Mouse (Mus musculus): ENCODE data around the gene Ggta1. TPM values are rescaled to one million over a fixed set of nuclear protein-coding genes. Genes with fewer than 3 reads are reported as not detected.

Gene Ggta1
- total and polyA plus RNA-seq, 3 experiments, result 40.5 to 55.8 (median 46.9) TPM

DNA sequence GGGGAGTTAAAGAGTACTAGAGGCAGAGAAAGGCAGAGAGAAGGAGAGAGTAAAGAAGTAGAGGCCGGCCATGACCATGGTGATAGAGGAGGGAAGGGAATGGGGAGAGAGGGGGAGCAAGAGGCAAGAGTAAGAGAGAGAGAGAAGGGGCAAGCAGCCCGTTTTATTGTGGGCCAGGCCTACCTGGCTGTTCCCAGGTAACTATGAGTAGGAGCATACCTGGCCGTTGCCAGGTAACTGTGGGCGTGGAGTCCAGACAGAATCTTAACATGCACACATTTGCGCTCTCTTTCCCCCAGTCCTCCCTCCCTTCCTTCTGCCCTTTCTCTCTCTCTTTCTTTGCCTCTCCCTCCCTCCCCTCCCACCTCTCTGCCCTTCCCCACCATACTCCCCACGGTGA, 55.8 kb downstream of the Ggta1 start:
- H3K9ac ChIP-seq (ENCODE audit: insufficient read depth, low read depth), result no peak overlapping the region
- no peak overlapping the region for H3K27ac ChIP-seq (ENCODE audit: insufficient read depth, low read depth)
- no peaks in the 10 kb centered on the region for H3K27me3 ChIP-seq (replicated peaks)
- no peaks in the 10 kb centered on the region for H3K9me3 ChIP-seq (replicated peaks; ENCODE audit: low read length)
- TF ChIP-seq E2F4 (IDR thresholded peaks at IDR 0.05; ENCODE audit: insufficient replicate concordance, low read depth, low read length) (no peak), ELF1 (IDR thresholded peaks at IDR 0.05; ENCODE audit: low read depth, low read length) (no peak), CHD1 (IDR thresholded peaks at IDR 0.05; ENCODE audit: low read depth, low read length) (no peak), MYC (IDR thresholded peaks at IDR 0.05; ENCODE audit: low read depth, low read length) (no peak), RAD21 (IDR thresholded peaks at IDR 0.05; ENCODE audit: low read depth, low read length) (no peak), POLR2AphosphoS2 (IDR thresholded peaks at IDR 0.05; ENCODE audit: low read depth, low read length) (no peak; the same call in 1 of the 2 replicates), SMC3 (IDR thresholded peaks at IDR 0.05; ENCODE audit: low read depth, low read length) (no peak), MXI1 (IDR thresholded peaks at IDR 0.05; ENCODE audit: low read depth, low read length) (no peak), PAX5 (IDR thresholded peaks at IDR 0.05; ENCODE audit: low read length) (no peak), MEF2A (IDR thresholded peaks at IDR 0.05; ENCODE audit: borderline replicate concordance, low read depth, low read length) (no peak)
- H3K36me3 ChIP-seq (replicated peaks in 1 of 2; ENCODE audit: control insufficient read depth in 1 of 2, insufficient read depth in 1 of 2, low read length in 1 of 2), result peaks cover 66 to 87% of the 10 kb centered on the region in 2 experiments
- no peak for DNase-seq (ENCODE audit: extremely low read depth)
- H3K4me2 ChIP-seq (ENCODE audit: insufficient read depth, low read depth, poor library complexity, severe bottlenecking), result no peak overlapping the region
- dilution Hi-C loops (cut with MboI; ENCODE audit: extremely low pct_ligation_motif_present, extremely low pct_unique_long_range_greater_than_20kb, low sequenced_read_pairs) (no loop called here), in situ Hi-C loops (cut with MboI; ENCODE audit: low pct_ligation_motif_present, low pct_unique_long_range_greater_than_20kb, low sequenced_read_pairs) (no loop called here)
- no peaks in the 10 kb centered on the region; a peak in 1 of 4 replicates for H3K4me1 ChIP-seq (ENCODE audit: control insufficient read depth in 1 of 2, insufficient read depth in 2 of 2)
- no peak overlapping the region for H3K4me3 ChIP-seq (replicated peaks in 1 of 3; ENCODE audit: low read depth in 2 of 3, low read length in 2 of 3, poor library complexity in 1 of 3)
- no peaks in the 10 kb centered on the region for H3K79me2 ChIP-seq (replicated peaks; ENCODE audit: control insufficient read depth, extremely low read depth, insufficient read depth, poor library complexity, severe bottlenecking)

DNA sequence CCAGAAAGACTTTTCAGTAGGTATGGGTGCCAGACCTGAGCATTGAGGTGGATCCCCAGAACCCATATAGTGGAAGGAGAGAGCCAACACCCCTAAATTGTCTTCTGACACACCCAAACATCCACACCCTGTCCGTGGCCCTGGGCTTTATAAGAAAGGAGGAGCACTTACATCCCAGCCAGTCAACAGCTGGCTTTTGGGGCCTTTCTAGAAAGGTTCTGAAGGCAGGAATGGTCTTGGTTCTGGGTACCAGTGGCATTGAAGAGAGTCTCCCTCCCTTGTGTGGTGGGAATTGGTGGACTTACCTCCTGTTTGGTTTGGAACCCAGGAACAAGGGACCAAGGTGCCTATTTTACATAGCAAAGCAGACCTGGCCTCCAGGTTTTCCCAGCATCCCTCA, 56.4 kb downstream of the Ggta1 start:
- TF ChIP-seq CTCF (conservative IDR thresholded peaks at IDR 0.05 in 1 of 2, IDR thresholded peaks at IDR 0.05 in 1 of 2; ENCODE audit: low read depth in 2 of 2, low read length in 2 of 2), result no peak
- TF ChIP-seq SMC3 (IDR thresholded peaks at IDR 0.05; ENCODE audit: low read depth, low read length), result no peak
- no peak for TF ChIP-seq ETS1 (conservative IDR thresholded peaks at IDR 0.05; ENCODE audit: low read depth, low read length)
- no peak for TF ChIP-seq JUN (IDR thresholded peaks at IDR 0.05; ENCODE audit: insufficient read depth, low read depth, low read length)
- H3K36me3 ChIP-seq (replicated peaks in 1 of 2; ENCODE audit: control insufficient read depth in 1 of 2, insufficient read depth in 1 of 2, low read length in 1 of 2), result peaks cover 64 to 87% of the 10 kb centered on the region in 2 experiments
- no peak overlapping the region for H3K27ac ChIP-seq (ENCODE audit: insufficient read depth, low read depth)
- H3K27me3 ChIP-seq (replicated peaks), result no peaks in the 10 kb centered on the region
- no peaks in the 10 kb centered on the region for H3K4me1 ChIP-seq (ENCODE audit: control insufficient read depth in 1 of 2, insufficient read depth in 2 of 2)
- no peaks in the 10 kb centered on the region for H3K9me3 ChIP-seq (replicated peaks; ENCODE audit: low read length)
- H3K4me2 ChIP-seq (ENCODE audit: insufficient read depth, low read depth, poor library complexity, severe bottlenecking), result no peak overlapping the region
- H3K9ac ChIP-seq (ENCODE audit: insufficient read depth, low read depth), result no peak overlapping the region
- DNase-seq (ENCODE audit: extremely low read depth), result no peak
- dilution Hi-C loops (cut with MboI; ENCODE audit: extremely low pct_ligation_motif_present, extremely low pct_unique_long_range_greater_than_20kb, low sequenced_read_pairs) (no loop called here), in situ Hi-C loops (cut with MboI; ENCODE audit: low pct_ligation_motif_present, low pct_unique_long_range_greater_than_20kb, low sequenced_read_pairs) (no loop called here)
- H3K4me3 ChIP-seq (replicated peaks in 1 of 3; ENCODE audit: low read depth in 2 of 3, low read length in 2 of 3, poor library complexity in 1 of 3), result no peak overlapping the region
- H3K79me2 ChIP-seq (replicated peaks; ENCODE audit: control insufficient read depth, extremely low read depth, insufficient read depth, poor library complexity, severe bottlenecking), result no peaks in the 10 kb centered on the region

- no peak overlapping the region for H3K9ac ChIP-seq (ENCODE audit: insufficient read depth, low read depth)
- no peak for TF ChIP-seq POLR2A (IDR thresholded peaks at IDR 0.05; ENCODE audit: low read depth, low read length)
- no peak for TF ChIP-seq ZC3H11A (IDR thresholded peaks at IDR 0.05; ENCODE audit: low read depth, low read length)
- no peak for TF ChIP-seq CHD1 (IDR thresholded peaks at IDR 0.05; ENCODE audit: low read depth, low read length)
- TF ChIP-seq RCOR1 (conservative IDR thresholded peaks at IDR 0.05; ENCODE audit: low read depth, low read length), result no peak
- TF ChIP-seq PAX5 (IDR thresholded peaks at IDR 0.05; ENCODE audit: low read length), result no peak
- no peak for TF ChIP-seq GABPA (IDR thresholded peaks at IDR 0.05; ENCODE audit: insufficient replicate concordance, low read depth, low read length)
- TF ChIP-seq RAD21 (IDR thresholded peaks at IDR 0.05; ENCODE audit: low read depth, low read length), result no peak
- TF ChIP-seq MYC (IDR thresholded peaks at IDR 0.05; ENCODE audit: low read depth, low read length), result no peak
- no peak for DNase-seq (ENCODE audit: extremely low read depth)
- in situ Hi-C loops (cut with MboI; ENCODE audit: low pct_ligation_motif_present, low pct_unique_long_range_greater_than_20kb, low sequenced_read_pairs), result no loop called here
- peaks cover 38 to 60% of the 10 kb centered on the region in 2 experiments for H3K36me3 ChIP-seq (replicated peaks in 1 of 2; ENCODE audit: control insufficient read depth in 1 of 2, insufficient read depth in 1 of 2, low read length in 1 of 2)
- no peaks in the 10 kb centered on the region for H3K79me2 ChIP-seq (replicated peaks; ENCODE audit: control insufficient read depth, extremely low read depth, insufficient read depth, poor library complexity, severe bottlenecking)
- H3K9me3 ChIP-seq (replicated peaks; ENCODE audit: low read length), result no peaks in the 10 kb centered on the region
- no peaks in the 10 kb centered on the region for H3K27me3 ChIP-seq (replicated peaks)
- H3K27ac ChIP-seq (ENCODE audit: insufficient read depth, low read depth), result no peak overlapping the region
- no peak overlapping the region for H3K4me3 ChIP-seq (replicated peaks in 1 of 3; ENCODE audit: low read depth in 2 of 3, low read length in 2 of 3, poor library complexity in 1 of 3)
- peaks cover 11 to 21% of the 10 kb centered on the region in 2 experiments for H3K4me1 ChIP-seq (ENCODE audit: control insufficient read depth in 1 of 2, insufficient read depth in 2 of 2)
- no peak overlapping the region for H3K4me2 ChIP-seq (ENCODE audit: insufficient read depth, low read depth, poor library complexity, severe bottlenecking)
- dilution Hi-C loops (cut with MboI; ENCODE audit: extremely low pct_ligation_motif_present, extremely low pct_unique_long_range_greater_than_20kb, low sequenced_read_pairs), result no loop called here
Measured at GRCm38 (mm10) chr2:35402391-35402790, 60.6 kb downstream of the Ggta1 start.

Data from CH12.LX (cell line).